Mouse (Mus musculus) kidney, embryonic 15.5 days (tissue): ENCODE measurements around the gene Pabpc6. TPM values are rescaled to one million over a fixed set of nuclear protein-coding genes. Genes with fewer than 3 reads are reported as not detected.

Experiments
- ATAC-seq: fragments of 200-750 bp; cut with Nextera tagmentation; replicated peaks from 2 replicates; pipeline ENCODE4 v1.8.0; 2017; ENCODE audit warnings: moderate TSS enrichment; ENCODE audit not compliant: low FRiP score
- H3K27ac ChIP-seq: fragments of 300-500 bp; sonication (generic); 2 replicates; pipeline ENCODE4 v1.5.1; 2015; ENCODE audit warnings: mild to moderate bottlenecking, inconsistent platforms
- H3K27me3 ChIP-seq: fragments of 300-500 bp; sonication (generic); 2 replicates; pipeline ENCODE4 v1.6.1; 2015; ENCODE audit warnings: inconsistent platforms
- H3K36me3 ChIP-seq: fragments of 300-500 bp; sonication (generic); 2 replicates; pipeline ENCODE4 v1.6.1; 2015; ENCODE audit warnings: inconsistent platforms
- H3K4me1 ChIP-seq: fragments of 300-500 bp; sonication (generic); 2 replicates; pipeline ENCODE4 v1.6.1; 2015; ENCODE audit warnings: inconsistent platforms
- H3K4me2 ChIP-seq: fragments of 300-500 bp; sonication (generic); 2 replicates; pipeline ENCODE4 v1.6.1; 2015; ENCODE audit warnings: moderate library complexity, mild to moderate bottlenecking, inconsistent platforms
- H3K4me3 ChIP-seq: fragments of 300-500 bp; sonication (generic); replicated peaks from 2 replicates; pipeline ENCODE4 v1.5.1; 2015; ENCODE audit warnings: mild to moderate bottlenecking, inconsistent platforms
- H3K9ac ChIP-seq: fragments of 300-500 bp; sonication (generic); 2 replicates; pipeline ENCODE4 v1.6.1; 2015; ENCODE audit warnings: mild to moderate bottlenecking, inconsistent platforms
- H3K9me3 ChIP-seq: fragments of 300-500 bp; sonication (generic); replicated peaks from 2 replicates; pipeline ENCODE4 v1.6.1; 2016; ENCODE audit warnings: inconsistent platforms
- WGBS: fragments of 180-500 bp; shearing (Covaris S2); methylation state at CpG from one replicate; pipeline ENCODE4 v1.1.7; 2015; ENCODE audit warnings: mixed read lengths; 5-methylcytosine and 5-hydroxymethylcytosine counted together
- polyA plus RNA-seq: library from polyadenylated mRNA; unstranded; fragments of >200 nt; fragmentation: Nextera tagmentation; extraction: Ambion mirVana; gene quantifications from 2 replicates; pipeline ENCODE4 v1.2.1, GENCODE M21; 2015

Gene Pabpc6
- polyA plus RNA-seq, 1 experiment from 2014 or later = not detected

- 62% methylated on average over 4 of the region's 4 CpGs for WGBS
- no peak for ATAC-seq
- no peaks in the 10 kb centered on the region for H3K4me1 ChIP-seq
Observed at GRCm38 (mm10) chr17:9647644-9648043, 21.9 kb downstream of the Pabpc6 start.

GRCm38 (mm10) chr17:9643657-9644180 lies 25.8 kb downstream of the Pabpc6 start:
- Histone ChIP-seq H3K27ac (no peak overlapping the region), H3K4me2 (no peak overlapping the region), H3K27me3 (no peaks in the 10 kb centered on the region), H3K4me3 (no peak overlapping the region), H3K4me1 (no peaks in the 10 kb centered on the region), H3K9me3 (no peaks in the 10 kb centered on the region), H3K36me3 (no peaks in the 10 kb centered on the region), H3K9ac (no peak overlapping the region)
- ATAC-seq = no peak
- WGBS = 82% methylated on average over 7 of the region's 7 CpGs

More at GRCm38 (mm10) chr17:9647644-9648043, 21.9 kb downstream of the Pabpc6 start:
- Histone ChIP-seq H3K4me2 (no peak overlapping the region), H3K27me3 (no peaks in the 10 kb centered on the region), H3K9me3 (no peaks in the 10 kb centered on the region), H3K27ac (no peak overlapping the region), H3K36me3 (no peaks in the 10 kb centered on the region), H3K4me3 (no peak overlapping the region), H3K9ac (no peak overlapping the region)

GRCm38 (mm10) chr17:9637011-9637410 lies 32.5 kb downstream of the Pabpc6 start:
- H3K4me1 ChIP-seq = no peaks in the 10 kb centered on the region
- H3K36me3 ChIP-seq = no peaks in the 10 kb centered on the region
- H3K9ac ChIP-seq = no peak overlapping the region
- H3K9me3 ChIP-seq = no peaks in the 10 kb centered on the region
- ATAC-seq = no peak
- no peaks in the 10 kb centered on the region for H3K27me3 ChIP-seq
- WGBS = 90% methylated on average over 4 of the region's 4 CpGs
- H3K4me3 ChIP-seq = no peak overlapping the region
- H3K27ac ChIP-seq = no peak overlapping the region
- no peak overlapping the region for H3K4me2 ChIP-seq

GRCm38 (mm10) chr17:9632579-9633252 lies 36.8 kb downstream of the Pabpc6 start:
- no peak overlapping the region for H3K9ac ChIP-seq
- H3K4me3 ChIP-seq = no peak overlapping the region
- H3K9me3 ChIP-seq = no peaks in the 10 kb centered on the region
- H3K27ac ChIP-seq = no peak overlapping the region
- no peak overlapping the region for H3K4me2 ChIP-seq
- H3K27me3 ChIP-seq = no peaks in the 10 kb centered on the region
- no peak for ATAC-seq
- WGBS = 73% methylated on average over 16 of the region's 16 CpGs
- no peaks in the 10 kb centered on the region for H3K4me1 ChIP-seq
- H3K36me3 ChIP-seq = no peaks in the 10 kb centered on the region

- no peak overlapping the region for H3K27ac ChIP-seq
- WGBS = 68% methylated on average over 5 of the region's 5 CpGs
Observed at GRCm38 (mm10) chr17:9632140-9632539, 37.4 kb downstream of the Pabpc6 start.

GRCm38 (mm10) chr17:9631081-9631480 lies 38.4 kb downstream of the Pabpc6 start:
- ATAC-seq = no peak
- no peak overlapping the region for H3K9ac ChIP-seq
- no peaks in the 10 kb centered on the region for H3K27me3 ChIP-seq
- H3K9me3 ChIP-seq = no peaks in the 10 kb centered on the region
- H3K36me3 ChIP-seq = no peaks in the 10 kb centered on the region
- no peak overlapping the region for H3K4me2 ChIP-seq
- no peak overlapping the region for H3K4me3 ChIP-seq
- H3K4me1 ChIP-seq = no peaks in the 10 kb centered on the region
- 92% methylated on average over 1 of the region's 1 CpGs for WGBS
- H3K27ac ChIP-seq = no peak overlapping the region

More at GRCm38 (mm10) chr17:9632140-9632539, 37.4 kb downstream of the Pabpc6 start:
- Histone ChIP-seq H3K4me2 (no peak overlapping the region), H3K9me3 (no peaks in the 10 kb centered on the region), H3K4me3 (no peak overlapping the region), H3K36me3 (no peaks in the 10 kb centered on the region), H3K9ac (no peak overlapping the region), H3K27me3 (no peaks in the 10 kb centered on the region), H3K4me1 (no peaks in the 10 kb centered on the region)
- ATAC-seq = no peak

- no peaks in the 10 kb centered on the region for H3K36me3 ChIP-seq
- no peaks in the 10 kb centered on the region for H3K27me3 ChIP-seq
- no peak overlapping the region for H3K4me2 ChIP-seq
- no peaks in the 10 kb centered on the region for H3K4me1 ChIP-seq
- H3K27ac ChIP-seq = no peak overlapping the region
- no peak overlapping the region for H3K9ac ChIP-seq
- no peak overlapping the region for H3K4me3 ChIP-seq
- H3K9me3 ChIP-seq = no peaks in the 10 kb centered on the region
- ATAC-seq = no peak
Observed at GRCm38 (mm10) chr17:9627011-9627410, 42.5 kb downstream of the Pabpc6 start.

Other genes with a start within 250 kb of the Pabpc6 start
- not detected in 2 replicates for gene Gm17728, start 247.7 kb downstream of the Pabpc6 start, polyA plus RNA-seq